Mouse (Mus musculus) lung, embryonic 16.5 days (tissue): ENCODE data around the gene BC049352. TPM values are rescaled to one million over a fixed set of nuclear protein-coding genes. Genes with fewer than 3 reads are reported as not detected.

Experiments
- ATAC-seq: fragments of 200-750 bp; cut with Nextera tagmentation; 2 replicates; pipeline ENCODE4 v1.8.0; 2017; ENCODE audit warnings: low read depth, mild to moderate bottlenecking, moderate library complexity
- H3K27ac ChIP-seq: fragments of 300-500 bp; sonication (generic); 2 replicates; pipeline ENCODE4 v1.5.1; 2014; ENCODE audit warnings: mild to moderate bottlenecking, control low read depth, low read length
- H3K27me3 ChIP-seq: fragments of 300-500 bp; sonication (generic); 2 replicates; pipeline ENCODE4 v1.6.1; 2014; ENCODE audit warnings: low read depth, low read length, mixed read lengths; ENCODE audit not compliant: control insufficient read depth, insufficient read depth
- H3K36me3 ChIP-seq: fragments of 300-500 bp; sonication (generic); 2 replicates; pipeline ENCODE4 v1.6.1; 2014; ENCODE audit warnings: low read length; ENCODE audit not compliant: control insufficient read depth, insufficient read depth
- H3K4me1 ChIP-seq: fragments of 300-500 bp; sonication (generic); replicated peaks from 2 replicates; pipeline ENCODE4 v1.6.1; 2014; ENCODE audit warnings: low read length, mixed read lengths; ENCODE audit not compliant: control insufficient read depth, insufficient read depth
- H3K4me2 ChIP-seq: fragments of 300-500 bp; sonication (generic); 2 replicates; pipeline ENCODE4 v1.6.1; 2014; ENCODE audit warnings: low read depth, low read length, control low read depth
- H3K4me3 ChIP-seq: fragments of 300-500 bp; sonication (generic); 2 replicates; pipeline ENCODE4 v1.5.1; 2014; ENCODE audit warnings: mild to moderate bottlenecking, low read length, control low read depth
- H3K9ac ChIP-seq: fragments of 300-500 bp; sonication (generic); 2 replicates; pipeline ENCODE4 v1.6.1; 2014; ENCODE audit warnings: low read length, control low read depth
- H3K9me3 ChIP-seq: fragments of 300-500 bp; sonication (generic); 2 replicates; pipeline ENCODE4 v1.6.1; 2016; ENCODE audit warnings: low read length; ENCODE audit not compliant: control insufficient read depth
- WGBS: fragments of 180-500 bp; shearing (Covaris S2); extraction: QIAGEN DNeasy Blood & Tissue Kit; methylation state at CpG from one replicate; pipeline ENCODE4 v1.1.7; 2014; 5-methylcytosine and 5-hydroxymethylcytosine counted together
- polyA plus RNA-seq: library from polyadenylated mRNA; unstranded; fragments of >200 nt; fragmentation: Nextera tagmentation; extraction: Ambion mirVana; gene quantifications from 2 replicates; pipeline ENCODE4 v1.2.1, GENCODE M21; 2015

Gene BC049352
- polyA plus RNA-seq, 1 experiment from 2014 or later = 0.14 TPM

DNA sequence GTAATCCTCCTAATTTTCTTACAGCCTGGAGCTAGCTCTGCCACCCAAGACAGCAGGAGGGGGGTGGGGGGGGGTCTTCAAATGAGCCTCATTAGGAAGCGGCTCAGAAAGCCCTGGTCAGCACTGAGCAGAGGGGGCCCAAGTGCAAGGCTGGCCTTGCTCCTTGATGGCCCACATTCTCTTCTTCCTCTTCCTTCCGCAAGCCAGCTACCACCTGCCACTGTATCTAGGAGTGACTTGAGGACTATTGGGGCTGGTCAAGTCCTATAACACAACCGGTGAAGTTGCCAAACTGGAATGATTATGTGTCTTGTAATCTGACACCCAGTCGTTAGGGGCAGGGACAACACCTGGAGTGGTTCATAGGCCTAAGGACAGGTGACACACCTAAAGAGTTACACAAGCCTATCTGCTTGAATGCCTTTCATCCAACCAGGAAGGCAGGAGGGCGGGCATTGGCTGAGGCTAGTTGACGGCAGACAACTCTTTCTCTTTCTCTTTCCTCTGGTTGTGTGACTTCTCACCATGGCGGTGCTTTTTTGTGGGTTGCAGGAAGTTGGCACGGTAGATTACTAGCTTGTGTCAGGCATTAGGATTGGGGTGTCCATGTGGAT lies 22.1 kb downstream of the BC049352 start, which contains the start of gene Tmprss4:
TSS of gene Tmprss4 (minus strand) at position 296 of the 614 bp plus-strand sequence.
- WGBS = 46% methylated on average over 8 of the region's 8 CpGs
- no peak within 1 kb of the TSS for H3K9ac ChIP-seq
- 0 out of 2 replicates have a peak within 1 kb of the TSS, but pooled peaks have one; percentile 45 for H3K27ac ChIP-seq
- H3K27me3 ChIP-seq = no peaks in the 10 kb centered on the region
- no peak within 1 kb of the TSS for H3K4me3 ChIP-seq
- no peaks in the 10 kb centered on the region for H3K9me3 ChIP-seq
- H3K36me3 ChIP-seq = no peaks in the 10 kb centered on the region
- H3K4me1 ChIP-seq = no peaks in the 10 kb centered on the region
- peak; percentile 81 for ATAC-seq
- H3K4me2 ChIP-seq = no peak within 1 kb of the TSS

- H3K4me3 ChIP-seq = no peak overlapping the region
- H3K27ac ChIP-seq = no peak overlapping the region
- no peak overlapping the region for H3K4me2 ChIP-seq
- ATAC-seq = no peak
- no peaks in the 10 kb centered on the region for H3K27me3 ChIP-seq
- no peaks in the 10 kb centered on the region for H3K36me3 ChIP-seq
- no peak overlapping the region for H3K9ac ChIP-seq
- no peaks in the 10 kb centered on the region for H3K9me3 ChIP-seq
- WGBS = 75% methylated on average over 5 of the region's 5 CpGs
- H3K4me1 ChIP-seq = no peaks in the 10 kb centered on the region
These were observed 23.3 kb downstream of the BC049352 start for GRCm38 (mm10) chr9:45205143-45205542.

DNA sequence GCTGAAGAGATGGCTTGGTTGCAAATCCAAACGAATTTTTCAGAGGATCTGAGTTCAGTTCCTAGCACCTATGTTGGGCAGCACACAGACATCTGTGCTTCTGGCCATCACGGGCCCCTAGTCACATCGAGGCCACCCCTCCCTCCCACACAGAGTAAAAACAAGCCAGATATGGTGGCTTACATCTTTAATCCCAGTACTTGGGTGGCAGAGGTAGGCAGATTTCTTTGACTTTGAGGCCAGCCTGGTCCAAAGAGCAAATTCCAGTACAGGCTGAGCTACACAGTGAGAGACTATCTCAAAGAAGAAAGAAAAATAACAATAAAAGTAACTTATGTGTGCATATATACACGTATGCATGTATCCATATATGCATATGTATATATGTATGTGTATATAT lies 24.3 kb downstream of the BC049352 start:
- no peaks in the 10 kb centered on the region for H3K4me1 ChIP-seq
- no peak overlapping the region for H3K9ac ChIP-seq
- no peak overlapping the region for H3K4me3 ChIP-seq
- 70% methylated on average over 4 of the region's 4 CpGs for WGBS
- no peaks in the 10 kb centered on the region for H3K27me3 ChIP-seq
- no peaks in the 10 kb centered on the region for H3K36me3 ChIP-seq
- H3K9me3 ChIP-seq = no peaks in the 10 kb centered on the region
- H3K27ac ChIP-seq = no peak overlapping the region
- ATAC-seq = no peak
- H3K4me2 ChIP-seq = no peak overlapping the region

DNA sequence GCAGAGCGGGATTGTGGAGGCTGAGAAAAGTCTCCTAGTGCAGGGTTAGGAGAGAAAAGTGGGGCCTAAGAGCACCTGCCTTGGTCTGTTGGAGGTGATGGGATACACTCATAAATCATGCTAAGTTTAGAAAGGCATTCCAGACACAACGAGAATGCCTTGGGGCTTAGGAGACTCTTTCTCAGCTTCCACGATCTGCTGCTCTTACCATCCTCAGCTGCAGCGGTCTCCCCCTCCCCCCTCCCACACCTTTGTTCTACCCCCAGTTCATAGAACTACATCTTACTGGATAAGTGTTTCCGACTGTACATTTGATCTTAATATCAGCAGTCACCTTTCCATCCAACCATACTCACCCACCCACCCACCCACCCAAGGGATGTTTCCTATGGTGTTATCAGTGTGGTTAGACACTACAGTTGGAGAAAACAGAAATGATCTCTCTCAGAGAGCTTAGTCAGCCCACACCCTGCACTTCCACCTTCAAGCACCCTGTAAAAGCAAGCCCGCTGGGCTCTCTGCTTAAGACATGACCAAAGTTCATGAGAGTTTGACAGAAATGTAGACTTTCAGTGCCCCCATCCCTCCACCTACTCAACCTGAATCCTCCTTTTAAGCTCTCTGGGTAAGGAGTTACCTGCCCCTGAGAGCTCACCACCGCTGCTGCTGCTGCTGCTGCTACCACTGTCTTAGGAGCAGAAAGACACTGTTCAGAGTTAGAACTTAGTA lies 25.4 kb downstream of the BC049352 start:
- Histone ChIP-seq H3K27ac (no peak overlapping the region), H3K4me3 (no peak overlapping the region), H3K9ac (no peak overlapping the region), H3K36me3 (no peaks in the 10 kb centered on the region), H3K4me1 (no peaks in the 10 kb centered on the region), H3K4me2 (no peak overlapping the region), H3K27me3 (no peaks in the 10 kb centered on the region), H3K9me3 (no peaks in the 10 kb centered on the region)
- no peak for ATAC-seq
- 64% methylated on average over 7 of the region's 7 CpGs for WGBS

DNA sequence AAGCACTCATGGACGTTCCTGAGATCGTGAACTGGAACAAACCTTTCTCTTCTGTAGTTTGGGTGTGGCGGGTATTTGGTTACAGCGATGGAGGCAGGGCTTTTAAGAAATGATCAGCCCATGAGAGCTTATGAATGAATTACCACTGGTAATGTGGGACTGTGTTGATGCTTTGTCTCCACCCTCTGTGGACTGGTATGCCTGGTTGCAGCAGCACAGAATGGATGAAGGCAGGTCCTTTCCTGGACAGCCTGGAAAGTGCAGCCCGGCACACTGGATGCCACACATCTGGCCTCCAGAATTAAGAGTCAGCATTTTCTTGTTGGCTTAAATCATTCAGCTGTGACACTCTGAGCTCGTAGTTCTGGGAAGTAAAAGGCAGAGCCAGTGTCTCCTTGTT lies 30.2 kb downstream of the BC049352 start:
- no peak overlapping the region for H3K27ac ChIP-seq
- H3K4me3 ChIP-seq = no peak overlapping the region
- WGBS = 64% methylated on average over 6 of the region's 6 CpGs
- no peaks in the 10 kb centered on the region for H3K9me3 ChIP-seq
- no peak overlapping the region for H3K4me2 ChIP-seq
- no peak overlapping the region for H3K9ac ChIP-seq
- no peaks in the 10 kb centered on the region for H3K4me1 ChIP-seq
- ATAC-seq = no peak
- no peaks in the 10 kb centered on the region for H3K36me3 ChIP-seq
- no peaks in the 10 kb centered on the region for H3K27me3 ChIP-seq

DNA sequence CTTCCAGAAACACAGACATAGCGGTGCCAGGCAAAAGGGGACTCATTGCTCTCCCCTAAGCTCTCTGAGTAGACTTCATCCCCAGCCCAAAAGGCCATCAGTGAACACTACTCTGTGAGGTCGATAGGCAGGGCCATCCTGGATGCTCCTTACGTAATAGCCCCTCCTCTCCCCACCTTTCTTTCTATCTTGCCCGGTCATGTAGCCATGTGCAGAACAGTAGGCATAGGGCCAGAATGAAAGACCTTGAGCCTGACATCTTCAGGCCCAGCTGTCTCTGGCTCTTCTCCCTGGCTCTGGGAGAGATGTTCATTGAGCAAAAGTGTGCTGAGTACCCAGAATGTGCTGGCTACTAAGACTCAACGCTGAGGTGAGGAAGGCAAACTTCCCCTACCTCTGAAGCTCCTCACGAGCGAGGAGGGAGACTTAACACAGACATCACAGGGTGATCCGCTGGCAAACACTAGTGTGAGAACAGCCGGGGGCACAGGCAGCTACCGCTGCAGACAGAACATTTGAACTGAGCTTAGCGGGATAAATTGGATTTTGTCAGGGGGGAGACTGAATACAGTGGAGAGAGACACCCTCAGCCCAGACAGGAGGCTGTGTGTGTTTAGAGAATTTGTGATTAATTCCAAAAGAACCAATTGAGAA lies 33.8 kb downstream of the BC049352 start:
- H3K9me3 ChIP-seq = no peaks in the 10 kb centered on the region
- no peak overlapping the region for H3K4me3 ChIP-seq
- H3K36me3 ChIP-seq = no peaks in the 10 kb centered on the region
- 46% methylated on average over 11 of the region's 11 CpGs for WGBS
- no peaks in the 10 kb centered on the region for H3K27me3 ChIP-seq
- no peaks in the 10 kb centered on the region for H3K4me1 ChIP-seq
- no peak overlapping the region for H3K4me2 ChIP-seq
- no peak for ATAC-seq
- H3K27ac ChIP-seq = no peak overlapping the region
- no peak overlapping the region for H3K9ac ChIP-seq

- Histone ChIP-seq H3K27me3 (no peaks in the 10 kb centered on the region), H3K4me2 (no peak overlapping the region), H3K4me3 (no peak overlapping the region), H3K9me3 (no peaks in the 10 kb centered on the region), H3K9ac (no peak overlapping the region), H3K36me3 (no peaks in the 10 kb centered on the region), H3K4me1 (no peaks in the 10 kb centered on the region), H3K27ac (no peak overlapping the region)
- 69% methylated on average over 3 of the region's 3 CpGs for WGBS
- ATAC-seq = no peak
These were observed 37.8 kb downstream of the BC049352 start for GRCm38 (mm10) chr9:45219644-45220043.

DNA sequence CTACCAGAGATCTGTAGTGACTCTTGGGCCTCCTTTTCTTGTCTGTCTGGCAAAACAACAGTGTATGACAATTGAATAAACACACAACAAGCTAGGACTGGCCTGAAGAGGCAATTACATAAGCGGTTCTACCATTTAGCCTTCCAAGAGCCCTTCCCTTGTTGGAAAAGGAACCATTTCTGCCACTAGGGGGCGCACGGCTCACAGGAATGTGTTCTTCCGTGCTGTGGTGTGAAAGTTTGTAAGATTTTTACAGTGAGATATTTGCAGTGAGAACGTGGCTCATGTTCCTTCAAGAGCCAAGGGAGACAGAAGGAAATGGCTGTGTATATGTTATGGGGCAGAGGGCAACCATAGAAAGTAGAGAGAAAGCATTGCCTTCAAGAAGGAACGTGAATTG lies 39.8 kb downstream of the BC049352 start:
- Histone ChIP-seq H3K4me1 (no peaks in the 10 kb centered on the region), H3K9me3 (no peaks in the 10 kb centered on the region), H3K4me3 (no peak overlapping the region), H3K27me3 (no peaks in the 10 kb centered on the region), H3K4me2 (no peak overlapping the region), H3K27ac (no peak overlapping the region), H3K9ac (no peak overlapping the region), H3K36me3 (no peaks in the 10 kb centered on the region)
- 5% methylated on average over 6 of the region's 6 CpGs for WGBS
- ATAC-seq = peak; percentile 56; the same call in 1 of the 2 replicates

DNA sequence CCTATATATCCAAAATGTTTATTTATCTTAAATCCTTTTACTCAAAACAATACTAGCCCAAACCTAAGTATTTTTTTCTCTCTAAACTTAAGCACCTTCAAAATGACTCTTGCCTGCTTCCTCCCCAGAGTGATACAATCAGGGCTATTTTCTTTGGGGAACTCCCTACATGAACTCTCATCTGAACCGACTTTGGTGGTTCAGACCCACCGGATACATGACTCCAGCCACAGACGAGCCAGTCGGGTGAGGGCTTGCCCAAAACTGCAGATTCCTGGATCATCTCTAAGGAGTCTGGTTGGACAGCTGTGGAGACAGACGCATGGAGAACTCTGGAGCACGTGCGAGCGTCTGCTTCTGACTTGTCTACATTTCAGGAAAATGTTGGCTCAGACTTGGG lies 47.6 kb downstream of the BC049352 start:
- Histone ChIP-seq H3K27ac (no peak overlapping the region), H3K9ac (no peak overlapping the region), H3K27me3 (no peaks in the 10 kb centered on the region), H3K36me3 (no peaks in the 10 kb centered on the region), H3K4me1 (no peaks in the 10 kb centered on the region), H3K4me2 (no peak overlapping the region), H3K4me3 (no peak overlapping the region), H3K9me3 (no peaks in the 10 kb centered on the region)
- WGBS = 72% methylated on average over 8 of the region's 8 CpGs
- no peak for ATAC-seq
